Mouse (Mus musculus) heart, postnatal 36 days (tissue): Measurements from ENCODE around the gene Cdkal1. TPM values are rescaled to one million over a fixed set of nuclear protein-coding genes. Genes with fewer than 3 reads are reported as not detected.
A peak's percentile ranks its signal among the peaks of the same experiment; 100 is the strongest.

ENCODE experiments used
- DNase-seq, 2 experiments: peaks; one replicate each; pipeline ENCODE4 v3.0.0; 2021 to 2022
- intact Hi-C: fragments of 180-260 bp; cut with DNase I; formaldehyde crosslinking; loops from one replicate; pipeline ENCODE4 v1.15.1; 2025
- total RNA-seq, 2 experiments: library from RNA; stranded (reverse); gene quantifications; 2 replicates each; pipeline ENCODE4 v1.2.3; 2021

Cdkal1 gene
- total RNA-seq: 10 to 100 TPM; 30.8 to 32.3 TPM

GRCm38 (mm10) chr13:29855281-29856031 lies at the start of gene Cdkal1:
TSS of gene Cdkal1 (minus strand) at chr13:29855674.
- DNase-seq: peak; percentile 88 to 89
- intact Hi-C loops: loop anchor here (1.0 to 10.0 kb wide), 3 partner anchors 131 to 689 kb away; partner anchors contain the start of genes E2f3 and Uqcrfs1

GRCm38 (mm10) chr13:29903341-29903740 lies 47.9 kb upstream of the Cdkal1 start:
- no peak for DNase-seq
- intact Hi-C loops: no loop called here

GRCm38 (mm10) chr13:29902676-29903075 lies 47.2 kb upstream of the Cdkal1 start:
- intact Hi-C loops: no loop called here

GRCm38 (mm10) chr13:29901641-29902040 lies 46.2 kb upstream of the Cdkal1 start:
- intact Hi-C loops: no loop called here

More at GRCm38 (mm10) chr13:29902676-29903075, 47.2 kb upstream of the Cdkal1 start:
- DNase-seq: no peak

GRCm38 (mm10) chr13:29866780-29867179 lies 11.3 kb upstream of the Cdkal1 start:
- intact Hi-C loops: no loop called here
- DNase-seq: no peak

More at GRCm38 (mm10) chr13:29901641-29902040, 46.2 kb upstream of the Cdkal1 start:
- DNase-seq: no peak

- intact Hi-C loops: no loop called here
These were observed 8.9 kb upstream of the Cdkal1 start for GRCm38 (mm10) chr13:29864331-29864730.

GRCm38 (mm10) chr13:29860087-29860486 lies 4.6 kb upstream of the Cdkal1 start:
- DNase-seq: no peak
- intact Hi-C loops: no loop called here

More at GRCm38 (mm10) chr13:29864331-29864730, 8.9 kb upstream of the Cdkal1 start:
- DNase-seq: no peak

GRCm38 (mm10) chr13:29857436-29857835 lies 2.0 kb upstream of the Cdkal1 start:
- DNase-seq: peak; percentile 6 to 22
- intact Hi-C loops: loop anchor here (1.0 to 10.0 kb wide), 3 partner anchors 228 to 687 kb away; partner anchors contain the start of gene Uqcrfs1

GRCm38 (mm10) chr13:29854876-29855275 lies 598 bp downstream of the Cdkal1 start:
- intact Hi-C loops: loop anchor here (1.0 to 10.0 kb wide), 3 partner anchors 131 to 690 kb away; partner anchors contain the start of genes E2f3 and Uqcrfs1

GRCm38 (mm10) chr13:29838409-29839047 lies 16.9 kb downstream of the Cdkal1 start:
- no peak for DNase-seq
- intact Hi-C loops: loop anchor here (1.0 to 10.0 kb wide), 5 partner anchors 424 to 1414 kb away; no protein-coding TSS in a partner anchor

More at GRCm38 (mm10) chr13:29854876-29855275, 598 bp downstream of the Cdkal1 start:
- no peak for DNase-seq

- intact Hi-C loops: loop anchor here (10.0 kb wide), 4 partner anchors 420 to 1410 kb away; no protein-coding TSS in a partner anchor
- DNase-seq: peak; percentile 17 to 31
These were observed 20.3 kb downstream of the Cdkal1 start for GRCm38 (mm10) chr13:29835170-29835569.

- intact Hi-C loops: loop anchor here (5.0 to 10.0 kb wide), 5 partner anchors 226 to 1409 kb away; no protein-coding TSS in a partner anchor
These were observed 21.7 kb downstream of the Cdkal1 start for GRCm38 (mm10) chr13:29833751-29834150.

GRCm38 (mm10) chr13:29831126-29831525 lies 24.3 kb downstream of the Cdkal1 start:
- intact Hi-C loops: loop anchor here (5.0 to 10.0 kb wide), 5 partner anchors 224 to 1406 kb away; no protein-coding TSS in a partner anchor
- no peak for DNase-seq

More at GRCm38 (mm10) chr13:29833751-29834150, 21.7 kb downstream of the Cdkal1 start:
- no peak for DNase-seq

- DNase-seq: no peak
- intact Hi-C loops: no loop called here
These were observed 27.4 kb downstream of the Cdkal1 start for GRCm38 (mm10) chr13:29828032-29828431.

GRCm38 (mm10) chr13:29826469-29826868 lies 29.0 kb downstream of the Cdkal1 start:
- DNase-seq: no peak
- intact Hi-C loops: no loop called here

- DNase-seq: no peak
- intact Hi-C loops: no loop called here
These were observed 29.4 kb downstream of the Cdkal1 start for GRCm38 (mm10) chr13:29826041-29826440.

- no peak for DNase-seq
- intact Hi-C loops: no loop called here
These were observed 30.7 kb downstream of the Cdkal1 start for GRCm38 (mm10) chr13:29824797-29825196.

GRCm38 (mm10) chr13:29824326-29824725 lies 31.1 kb downstream of the Cdkal1 start:
- intact Hi-C loops: no loop called here

GRCm38 (mm10) chr13:29823906-29824305 lies 31.6 kb downstream of the Cdkal1 start:
- intact Hi-C loops: no loop called here
- no peak for DNase-seq

More at GRCm38 (mm10) chr13:29824326-29824725, 31.1 kb downstream of the Cdkal1 start:
- no peak for DNase-seq

- DNase-seq: no peak
- intact Hi-C loops: no loop called here
These were observed 32.0 kb downstream of the Cdkal1 start for GRCm38 (mm10) chr13:29823487-29823886.
